Mouse (Mus musculus): ENCODE data around the gene Lamtor3.
"Not testable (repeated sequence)": the region's sequence is repeated elsewhere in the genome, so short reads cannot be mapped to it uniquely, and the experiment has no call there.

Lamtor3 gene

GRCm38 (mm10) chr3:137929940-137930339 is 11.6 kb downstream of the Lamtor3 start:
- intact Hi-C loops (cut with DNase I), result no loop called here

GRCm38 (mm10) chr3:137932748-137933147 is 14.4 kb downstream of the Lamtor3 start:
- intact Hi-C loops (cut with DNase I), result no loop called here

DNA sequence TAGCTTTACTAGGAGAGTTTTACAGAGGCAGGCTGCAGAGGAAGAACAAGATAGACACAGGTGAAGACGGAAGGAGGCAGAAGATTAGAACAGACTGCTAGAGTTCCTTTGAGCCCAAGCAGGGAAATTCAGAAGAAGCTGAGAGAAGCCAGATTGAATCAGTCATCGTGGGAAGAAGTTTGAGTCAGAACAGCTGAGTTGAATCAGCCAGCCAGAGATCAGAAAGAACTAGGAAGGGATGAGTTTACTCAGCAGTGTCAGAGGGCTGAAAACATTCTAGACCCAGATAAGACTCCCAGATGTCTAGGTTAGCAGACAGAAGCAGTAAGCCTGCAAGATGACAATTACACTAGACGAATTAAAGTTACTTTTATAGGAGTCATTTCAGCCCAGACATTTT is 15.7 kb downstream of the Lamtor3 start:
- intact Hi-C loops (cut with DNase I), result no loop called here

DNA sequence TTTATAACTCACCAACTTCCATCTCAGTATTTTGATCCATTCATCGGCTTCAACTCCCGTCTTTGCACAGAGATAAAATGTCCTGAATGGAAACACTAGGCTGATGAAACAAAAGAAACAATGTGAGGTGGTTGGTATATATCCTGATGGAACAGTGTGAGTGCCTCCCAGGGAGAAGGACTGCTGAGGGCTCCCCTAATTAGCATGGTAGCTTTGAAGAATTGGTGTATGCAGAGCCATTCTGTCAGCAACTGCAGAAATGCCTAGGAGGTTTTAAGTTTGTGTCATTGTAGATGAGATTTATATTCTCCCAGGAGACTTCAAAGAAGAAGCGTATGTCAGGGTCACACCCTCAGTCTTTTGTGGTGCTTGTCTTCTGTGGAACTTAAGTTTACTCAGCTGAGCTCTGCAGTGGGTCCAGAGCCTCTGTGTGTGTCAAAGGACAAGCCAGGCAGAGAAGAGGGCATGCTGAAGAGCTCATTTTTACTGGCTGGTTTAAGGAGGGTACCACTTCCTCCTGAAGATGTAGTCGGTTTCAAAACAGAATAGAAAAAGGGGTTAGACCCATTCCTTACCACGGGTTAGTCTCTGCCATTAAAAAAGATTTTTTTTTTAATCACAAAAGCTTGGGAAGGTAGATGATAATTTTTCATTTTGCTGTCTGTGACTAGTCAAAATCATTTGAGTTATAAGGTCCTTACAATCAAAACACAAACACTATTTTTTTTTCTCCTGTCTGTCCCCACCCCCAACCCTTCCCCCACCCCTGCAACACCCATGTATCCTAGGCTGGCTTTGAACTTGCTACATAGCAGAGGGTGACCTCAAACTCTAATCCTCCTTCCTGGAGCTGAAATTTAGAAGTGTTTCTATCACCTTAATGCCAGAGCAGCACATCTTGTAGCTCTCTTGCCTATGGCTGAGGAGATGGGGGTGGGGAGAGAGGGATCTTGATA is 17.5 kb downstream of the Lamtor3 start:
- intact Hi-C loops (cut with DNase I), result no loop called here

- intact Hi-C loops (cut with DNase I), result no loop called here
Measured at GRCm38 (mm10) chr3:137936541-137936940, 18.2 kb downstream of the Lamtor3 start.

DNA sequence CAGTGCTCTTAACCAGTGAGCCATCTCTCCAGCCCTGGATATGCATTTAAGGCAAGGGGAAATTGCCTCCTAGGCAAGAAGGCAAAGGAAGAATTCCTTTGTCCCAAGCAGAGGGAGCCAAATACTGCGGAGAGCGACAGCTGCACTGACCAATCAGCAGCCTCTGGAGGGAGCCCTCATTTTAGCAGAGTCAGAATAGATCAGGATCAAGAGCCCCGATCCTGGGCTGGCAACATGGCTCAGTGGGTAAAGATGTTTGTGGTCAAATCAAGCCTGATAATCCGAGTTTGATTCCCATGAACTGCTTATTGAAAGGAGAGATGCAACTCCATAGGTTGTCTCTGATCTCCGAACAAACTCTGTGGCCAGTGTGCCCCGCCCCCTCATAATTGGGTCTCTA is 20.3 kb downstream of the Lamtor3 start:
- intact Hi-C loops (cut with DNase I), result no loop called here

DNA sequence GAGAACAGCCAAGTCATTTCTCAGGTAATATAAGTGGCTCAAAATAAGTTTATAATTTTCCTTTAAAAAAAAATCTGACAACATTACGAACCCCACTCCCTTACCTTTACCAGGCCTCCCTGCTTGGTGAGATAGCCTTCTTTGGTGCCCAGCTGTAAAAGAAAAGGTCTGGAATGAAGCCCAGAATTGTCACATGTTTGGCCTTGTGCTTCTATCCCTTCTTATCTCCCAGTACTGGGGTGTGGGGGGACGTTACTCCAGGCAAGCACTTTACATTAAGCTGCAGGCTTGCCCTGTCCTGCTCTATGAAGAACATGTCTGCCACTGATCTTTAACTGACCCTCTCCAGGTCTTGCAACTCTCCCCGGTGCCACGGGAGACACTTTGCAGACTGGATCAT is 22.5 kb downstream of the Lamtor3 start:
- intact Hi-C loops (cut with DNase I), result no loop called here

DNA sequence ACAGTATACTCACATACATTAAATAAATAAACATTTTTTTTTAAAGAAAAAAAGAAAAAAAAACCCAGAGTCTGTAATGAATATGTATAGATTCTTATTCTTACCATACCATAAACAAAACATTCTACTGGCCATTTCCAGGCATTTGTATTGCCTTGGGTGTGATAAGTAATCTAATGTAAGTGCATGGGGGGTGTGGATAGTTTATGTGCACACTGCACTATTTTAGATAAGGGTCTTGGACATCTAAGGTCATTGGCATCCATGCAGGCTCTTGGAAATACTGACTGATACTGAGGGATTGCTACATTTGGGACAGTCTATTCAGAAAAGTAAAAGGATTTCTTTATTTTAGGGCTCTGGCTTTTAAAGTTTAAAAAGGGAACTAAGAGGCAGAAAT is 23.2 kb downstream of the Lamtor3 start:
- intact Hi-C loops (cut with DNase I), result no loop called here

- intact Hi-C loops (cut with DNase I), result no loop called here
Measured at GRCm38 (mm10) chr3:137942098-137942622, 23.9 kb downstream of the Lamtor3 start.

GRCm38 (mm10) chr3:137943737-137944154 is 25.4 kb downstream of the Lamtor3 start:
- intact Hi-C loops (cut with DNase I), result no loop called here

GRCm38 (mm10) chr3:137946827-137947226 is 28.5 kb downstream of the Lamtor3 start:
- intact Hi-C loops (cut with DNase I), result no loop called here

- intact Hi-C loops (cut with DNase I), result no loop called here
Measured at GRCm38 (mm10) chr3:137947525-137947924, 29.2 kb downstream of the Lamtor3 start.

- intact Hi-C loops (cut with DNase I), result no loop called here
Measured at GRCm38 (mm10) chr3:137950191-137950885, 32.0 kb downstream of the Lamtor3 start.

- intact Hi-C loops (cut with DNase I), result not testable (repeated sequence)
Measured at GRCm38 (mm10) chr3:137951302-137951701, 33.0 kb downstream of the Lamtor3 start.

- intact Hi-C loops (cut with DNase I), result no loop called here
Measured at GRCm38 (mm10) chr3:137951819-137952218, 33.5 kb downstream of the Lamtor3 start.

DNA sequence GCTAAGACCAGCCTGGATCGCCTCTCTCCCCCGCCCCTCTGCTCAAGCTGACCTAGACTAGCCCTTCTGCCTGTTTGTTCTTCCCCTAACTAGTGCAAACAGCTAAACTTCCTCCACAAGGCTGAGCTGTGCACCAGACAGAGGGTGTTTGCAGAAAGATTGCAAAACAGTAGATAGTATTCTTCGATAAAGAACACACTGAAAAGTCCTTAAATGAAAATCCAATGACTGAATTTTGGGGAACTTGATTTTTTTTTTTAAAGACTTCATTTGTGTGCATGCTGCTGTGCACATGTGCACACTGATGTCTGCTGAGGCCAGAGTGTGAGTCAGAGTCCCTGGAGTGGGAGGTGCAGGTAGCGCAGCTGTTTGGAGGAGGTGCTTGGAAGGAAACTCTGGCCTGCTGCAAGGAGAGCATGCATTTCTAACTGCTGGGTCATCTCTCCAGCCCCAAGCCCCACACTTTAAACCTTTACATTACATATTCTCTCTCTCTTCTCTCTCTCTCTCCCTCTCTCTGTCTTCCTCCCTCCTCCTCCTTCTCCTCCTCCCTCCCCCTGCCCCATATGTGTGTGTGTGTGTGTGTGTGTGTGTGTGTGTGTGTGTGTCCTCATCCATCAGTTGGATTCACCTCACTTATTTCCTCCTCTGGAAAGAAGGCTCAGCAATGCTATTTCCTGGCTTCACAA is 34.1 kb downstream of the Lamtor3 start:
- intact Hi-C loops (cut with DNase I), result no loop called here

DNA sequence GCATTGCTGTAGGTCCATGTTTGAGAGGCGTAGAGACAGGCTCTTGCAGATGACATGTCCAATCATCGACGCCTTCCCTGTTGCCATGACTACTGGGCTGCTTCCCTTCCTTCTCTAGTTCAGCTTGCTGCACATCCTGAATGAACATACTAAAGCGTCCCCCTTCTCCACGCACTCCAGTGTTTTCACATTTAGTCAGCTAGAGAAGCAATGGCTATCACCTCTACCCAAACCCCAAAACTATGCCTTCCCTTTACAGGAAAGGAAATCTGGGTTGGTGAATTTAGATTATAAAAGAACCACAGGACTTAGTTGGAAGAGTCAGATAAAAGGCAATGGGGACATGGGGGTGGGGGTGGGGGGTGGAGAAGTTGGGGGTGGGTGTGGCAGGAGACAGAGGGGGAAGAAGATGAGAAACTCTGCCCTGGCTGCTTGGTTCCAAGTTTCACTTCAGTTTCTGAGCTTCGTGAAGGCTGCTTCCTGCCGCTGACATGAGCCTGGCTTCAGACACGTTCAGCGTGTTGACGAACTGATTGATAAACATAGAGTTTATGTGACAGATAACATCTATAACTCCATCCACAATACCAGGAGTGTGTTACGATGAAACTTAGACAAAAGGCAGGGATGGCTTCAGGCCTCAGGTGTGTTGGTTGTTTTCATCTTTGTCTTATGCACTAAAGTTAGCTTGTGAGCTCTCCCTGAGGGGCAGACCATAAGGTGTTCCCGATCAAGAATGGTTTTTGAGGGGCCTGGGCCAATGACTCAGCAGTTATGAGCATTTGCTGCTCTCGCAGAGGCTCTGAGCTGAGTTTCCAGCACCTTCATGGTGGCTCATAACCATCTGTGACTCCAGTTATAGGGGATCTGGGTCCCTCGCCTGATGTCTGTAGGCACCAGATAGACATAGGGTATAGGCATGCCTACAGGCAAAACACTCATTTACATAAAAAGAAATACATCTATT is 34.9 kb downstream of the Lamtor3 start:
- intact Hi-C loops (cut with DNase I), result no loop called here

DNA sequence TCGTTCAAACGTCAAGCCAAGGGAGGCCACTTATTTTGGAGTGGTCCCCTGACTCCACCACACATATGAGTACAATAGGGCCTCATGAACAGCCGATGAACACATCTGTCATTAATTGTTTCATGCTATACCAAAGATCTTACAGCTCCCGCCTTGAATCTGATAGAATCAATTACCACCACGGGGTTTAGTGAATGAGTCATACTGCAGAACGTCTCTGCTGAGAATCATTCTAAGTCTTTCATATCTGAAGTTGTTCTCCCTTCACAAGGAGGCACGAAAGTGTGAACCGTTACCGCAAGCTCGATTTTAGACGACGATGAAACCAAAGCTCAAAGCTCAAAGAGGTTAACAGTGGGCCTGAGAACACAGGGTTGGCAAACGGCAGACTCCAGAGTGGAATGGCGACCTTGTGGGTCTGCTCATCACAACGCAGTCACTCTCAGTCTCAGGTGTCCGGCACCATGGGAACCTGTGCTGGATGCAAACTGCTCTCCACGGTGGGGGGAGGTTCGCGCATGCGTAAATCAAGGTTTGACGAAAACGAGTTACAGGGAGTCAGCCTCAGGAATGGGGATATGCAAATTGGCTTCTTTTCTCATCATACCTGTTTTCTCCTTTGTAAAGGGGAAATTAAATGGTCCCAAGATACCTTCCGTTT is 36.1 kb downstream of the Lamtor3 start:
- intact Hi-C loops (cut with DNase I), result no loop called here

DNA sequence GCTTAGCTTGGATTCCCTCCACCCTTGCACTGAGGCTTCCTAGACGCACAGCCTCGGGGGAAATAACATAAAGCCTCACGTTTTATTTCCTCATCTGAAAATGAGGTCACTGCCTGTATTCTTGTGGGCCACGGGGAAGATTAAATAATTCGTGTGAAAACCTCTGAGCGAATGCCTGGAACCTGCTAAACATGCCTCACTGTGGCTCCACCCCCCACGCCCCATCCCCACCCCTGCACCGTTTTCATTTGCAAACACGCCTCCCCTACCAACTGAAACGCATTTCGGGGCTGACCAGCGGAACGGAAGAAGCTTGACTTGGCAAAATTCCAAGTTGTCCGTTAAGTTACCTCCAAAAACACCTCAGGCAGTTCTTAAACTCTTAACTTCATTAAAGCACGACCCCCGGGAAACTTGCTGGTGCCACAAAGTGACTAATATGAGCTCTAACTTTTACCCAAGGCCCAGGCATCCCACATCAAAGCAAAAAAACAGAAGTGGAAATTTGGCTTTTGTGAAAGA is 37.3 kb downstream of the Lamtor3 start:
- intact Hi-C loops (cut with DNase I), result no loop called here

DNA sequence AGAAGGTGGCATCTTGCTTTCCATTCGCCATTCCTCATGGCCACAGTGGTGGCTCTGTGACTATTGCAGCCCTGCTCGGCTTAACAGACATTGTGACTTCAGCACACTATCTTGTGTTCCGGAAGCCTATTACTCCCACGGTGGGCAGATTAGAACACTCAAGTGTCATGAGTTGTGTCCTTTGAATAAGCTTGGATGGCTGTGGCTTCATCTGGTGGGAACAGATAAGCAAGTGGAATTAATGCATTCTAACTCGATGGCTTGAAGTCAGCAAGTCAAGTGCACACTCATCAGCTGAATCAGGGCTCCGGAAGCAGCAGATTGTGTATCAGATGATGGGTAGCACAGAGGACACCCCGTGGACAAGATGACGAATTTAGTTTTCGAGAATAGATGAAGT is 39.6 kb downstream of the Lamtor3 start:
- intact Hi-C loops (cut with DNase I), result no loop called here
